ENCODE assay signal across 22 mouse cellular contexts in the genomic region with DNA sequence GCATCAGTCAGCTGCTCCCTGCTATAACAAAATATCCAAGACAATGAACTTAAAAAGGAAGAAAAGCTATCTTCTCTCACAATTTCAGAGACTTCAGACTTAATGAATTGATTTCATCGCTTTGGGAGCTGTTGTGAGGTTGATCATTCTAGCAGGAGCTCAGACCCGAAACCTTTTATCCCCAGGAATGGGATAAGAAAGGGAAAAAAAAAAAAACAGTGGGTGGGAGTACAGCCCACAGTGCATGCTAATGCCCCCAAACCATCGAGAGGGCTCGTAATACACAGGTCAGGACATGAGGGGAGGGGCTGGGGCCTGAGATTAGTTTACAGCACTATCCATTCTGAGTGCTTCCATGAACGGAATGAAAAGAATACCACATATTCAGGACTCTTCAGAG.
A peak's percentile ranks its signal among the peaks of the same experiment; 100 is the strongest.
DNase-seq lines count a peak whose midpoint lies in the region; ATAC-seq and TF ChIP-seq lines count a peak whose summit lies in the region.
"Had no signal": no experiment of that assay in that cellular context is flagged by ENCODE, and none has a peak within 500 bp of the region (broad histone marks: within the 10 kb centered on the region; RNA-seq: fewer than 3 reads in every experiment).

No protein-coding gene starts in this region.

- no peaks in the 10 kb centered on the region for H3K9me3 ChIP-seq in ES-E14 (ENCODE audit: control insufficient read depth, insufficient read depth, low read depth, low read length)
- H3K9me3 ChIP-seq in forebrain, embryonic 15.5 days: no peaks in the 10 kb centered on the region
- H3K9me3 ChIP-seq: embryonic facial prominence, embryonic 13.5 days; embryonic facial prominence, embryonic 15.5 days; forebrain, embryonic 10.5 days; forebrain, embryonic 12.5 days had no signal

- in situ Hi-C loops in ES-E14 (cut with MboI; ENCODE audit: low sequenced_read_pairs in 2 of 2, unreplicated experiment in 2 of 2): no loop called here

- H3K4me2 ChIP-seq in forebrain, embryonic 15.5 days (replicated peaks): no peak overlapping the region
- H3K4me2 ChIP-seq: embryonic facial prominence, embryonic 13.5 days; embryonic facial prominence, embryonic 15.5 days; forebrain, embryonic 12.5 days had no signal

- ATAC-seq in forebrain, embryonic 15.5 days (replicated peaks): no peak
- ATAC-seq: forebrain, embryonic 14.5 days; forebrain, postnatal 0 days had no signal

- H3K27me3 ChIP-seq in forebrain, embryonic 15.5 days: no peaks in the 10 kb centered on the region
- H3K27me3 ChIP-seq: embryonic facial prominence, embryonic 13.5 days; embryonic facial prominence, embryonic 15.5 days had no signal

- no peaks in the 10 kb centered on the region for H3K36me3 ChIP-seq in ES-E14 (ENCODE audit: control insufficient read depth, insufficient read depth, low read length, poor library complexity, severe bottlenecking)
- H3K36me3 ChIP-seq in forebrain, embryonic 15.5 days: no peaks in the 10 kb centered on the region
- H3K36me3 ChIP-seq: embryonic facial prominence, embryonic 13.5 days; embryonic facial prominence, embryonic 15.5 days; forebrain, embryonic 10.5 days; forebrain, embryonic 12.5 days had no signal

- no peak overlapping the region for H3K27ac ChIP-seq in ES-E14 (ENCODE audit: insufficient read depth, low read depth, low read length, poor library complexity, severe bottlenecking)
- H3K27ac ChIP-seq in forebrain, embryonic 15.5 days (replicated peaks): no peak overlapping the region
- H3K27ac ChIP-seq: embryonic facial prominence, embryonic 13.5 days; embryonic facial prominence, embryonic 15.5 days; forebrain, embryonic 10.5 days; forebrain, embryonic 12.5 days had no signal

- peaks cover 0 to 2% of the 10 kb centered on the region in 2 experiments; a peak in 1 of 4 replicates for H3K4me1 ChIP-seq in ES-E14 (ENCODE audit: control insufficient read depth in 2 of 2, insufficient read depth in 2 of 2, low read length in 2 of 2, poor library complexity in 1 of 2)
- peaks cover 1% of the 10 kb centered on the region; the same call in 1 of the 2 replicates for H3K4me1 ChIP-seq in forebrain, embryonic 15.5 days
- H3K4me1 ChIP-seq: forebrain, embryonic 12.5 days had no signal

- DNase-seq in ES-CJ7 (ENCODE audit: low read depth, low spot score) (peak; percentile 34), ES-E14 (ENCODE audit: low read depth, low spot score) (no peak), ZHBTc4 (ENCODE audit: low read depth, low spot score) (peak; percentile 38)
- DNase-seq in gastrocnemius, adult 8-10 months (ENCODE audit: low spot score in 2 of 2): no peak
- DNase-seq: adrenal gland, adult 2 months; adrenal gland, postnatal 10 days; adrenal gland, postnatal 25 days; cerebellum, adult 11 months; cerebellum, adult 18-20 months; cerebellum, adult 8-10 months; cerebellum, adult 9-11 months; cerebellum, postnatal 14 days; cerebellum, postnatal 36 days; embryo, embryonic 11 days; forebrain, postnatal 0 days had no signal

- no peak overlapping the region for H3K4me3 ChIP-seq in ES-E14 (ENCODE audit: insufficient read depth in 1 of 2, low read depth in 1 of 2, low read length in 2 of 2, poor library complexity in 1 of 2, severe bottlenecking in 1 of 2)
- no peak overlapping the region for H3K4me3 ChIP-seq in forebrain, embryonic 15.5 days
- H3K4me3 ChIP-seq: embryonic facial prominence, embryonic 13.5 days; embryonic facial prominence, embryonic 15.5 days; erythroblast, embryonic 14.5 days; forebrain, embryonic 10.5 days; forebrain, embryonic 12.5 days had no signal

- no peak overlapping the region for H3K9ac ChIP-seq in ES-E14 (ENCODE audit: insufficient read depth, low read depth, low read length, poor library complexity, severe bottlenecking)
- no peak overlapping the region for H3K9ac ChIP-seq in forebrain, embryonic 15.5 days (replicated peaks)
- H3K9ac ChIP-seq: embryonic facial prominence, embryonic 13.5 days; embryonic facial prominence, embryonic 15.5 days; forebrain, embryonic 12.5 days; forebrain, postnatal 0 days had no signal

- WGBS in forebrain, embryonic 15.5 days: 56% methylated on average over 5 of the region's 5 CpGs

TF ChIP-seq in ES-E14, 5 proteins besides CTCF, POLR2A, EP300 and RAD21:
- no peak for TF ChIP-seq HCFC1 (IDR thresholded peaks at IDR 0.05; ENCODE audit: borderline replicate concordance, insufficient read depth, low read length)
- TF ChIP-seq ZNF384 (IDR thresholded peaks at IDR 0.05; ENCODE audit: low read depth, low read length): peak; percentile 70; the same call in 1 of the 2 replicates

Comparison
In these comparisons a context has a peak if more than half of its experiments do, and no peak if none do; other contexts are left out.
1. DNase-seq: peak in ES-CJ7 (single experiment) and ZHBTc4 (single experiment); none in ES-E14 (single experiment) and gastrocnemius, adult 8-10 months (0 of 2).